Mouse (Mus musculus) Muller cell, postnatal 12 days (primary cell): Measurements from ENCODE around the gene Ap4b1.
"Not testable (repeated sequence)": the region's sequence is repeated elsewhere in the genome, so short reads cannot be mapped to it uniquely, and the experiment has no call there.

ENCODE experiments used
- DNase-seq: peaks from one replicate; pipeline ENCODE4 v3.0.0-alpha.2; 2015; ENCODE audit errors: inconsistent ontology term

Gene Ap4b1

GRCm38 (mm10) chr3:103801631-103802531 is 7.4 kb upstream of the Ap4b1 start:
- DNase-seq, result peak; percentile 99

GRCm38 (mm10) chr3:103802861-103803260 is 6.5 kb upstream of the Ap4b1 start:
- peak; percentile 8 for DNase-seq

GRCm38 (mm10) chr3:103805671-103806070 is 3.6 kb upstream of the Ap4b1 start:
- no peak for DNase-seq

- DNase-seq, result no peak
Measured at GRCm38 (mm10) chr3:103809799-103810150, 455 bp downstream of the Ap4b1 start.

GRCm38 (mm10) chr3:103810967-103811366 is 1.6 kb downstream of the Ap4b1 start:
- DNase-seq, result no peak

GRCm38 (mm10) chr3:103827548-103827947 is 18.2 kb downstream of the Ap4b1 start:
- DNase-seq, result no peak

GRCm38 (mm10) chr3:103829036-103829435 is 19.7 kb downstream of the Ap4b1 start:
- no peak for DNase-seq

- DNase-seq, result peak; percentile 88
Measured at GRCm38 (mm10) chr3:103830681-103831080, 21.4 kb downstream of the Ap4b1 start.

- peak; percentile 71 for DNase-seq
Measured at GRCm38 (mm10) chr3:103831146-103831545, 21.8 kb downstream of the Ap4b1 start.

- no peak for DNase-seq
Measured at GRCm38 (mm10) chr3:103832426-103832825, 23.1 kb downstream of the Ap4b1 start, which contains the start of gene Bcl2l15. Gene Bcl2l15 (plus strand): TSS chr3:103832601.

GRCm38 (mm10) chr3:103834001-103834400 is 24.7 kb downstream of the Ap4b1 start:
- DNase-seq, result no peak

- DNase-seq, result no peak
Measured at GRCm38 (mm10) chr3:103835272-103835950, 26.1 kb downstream of the Ap4b1 start.

GRCm38 (mm10) chr3:103835951-103836310 is 26.6 kb downstream of the Ap4b1 start:
- DNase-seq, result no peak

GRCm38 (mm10) chr3:103836453-103836852 is 27.1 kb downstream of the Ap4b1 start:
- DNase-seq, result no peak

GRCm38 (mm10) chr3:103839711-103840110 is 30.4 kb downstream of the Ap4b1 start:
- DNase-seq, result no peak

GRCm38 (mm10) chr3:103840195-103840594 is 30.9 kb downstream of the Ap4b1 start:
- not testable (repeated sequence) for DNase-seq

- not testable (repeated sequence) for DNase-seq
Measured at GRCm38 (mm10) chr3:103840946-103841345, 31.6 kb downstream of the Ap4b1 start.

GRCm38 (mm10) chr3:103850644-103851363 is 41.5 kb downstream of the Ap4b1 start:
- no peak for DNase-seq

- DNase-seq, result no peak
Measured at GRCm38 (mm10) chr3:103851481-103851880, 42.2 kb downstream of the Ap4b1 start.

GRCm38 (mm10) chr3:103851882-103852281 is 42.6 kb downstream of the Ap4b1 start:
- DNase-seq, result no peak

GRCm38 (mm10) chr3:103852565-103853299 is 43.4 kb downstream of the Ap4b1 start:
- peak; percentile 77 for DNase-seq

- DNase-seq, result no peak
Measured at GRCm38 (mm10) chr3:103853804-103854203, 44.5 kb downstream of the Ap4b1 start.
